Mouse (Mus musculus) hindbrain, embryonic 11.5 days (tissue): ENCODE data around the gene Cbln3. TPM values are rescaled to one million over a fixed set of nuclear protein-coding genes. Genes with fewer than 3 reads are reported as not detected.

ENCODE experiments used
- ATAC-seq: fragments of 200-750 bp; cut with Nextera tagmentation; 2 replicates; pipeline ENCODE4 v1.8.0; 2017; ENCODE audit warnings: mild to moderate bottlenecking, moderate TSS enrichment, moderate library complexity; ENCODE audit not compliant: low FRiP score
- DNase-seq: peaks from one replicate; pipeline ENCODE4 v3.0.0-alpha.2; 2015; ENCODE audit warnings: low spot score
- H3K27ac ChIP-seq: fragments of 300-500 bp; sonication (generic); 2 replicates; pipeline ENCODE4 v1.5.1; 2014; ENCODE audit warnings: mild to moderate bottlenecking, low read depth, low read length
- H3K27me3 ChIP-seq: fragments of 300-500 bp; sonication (generic); 2 replicates; pipeline ENCODE4 v1.6.1; 2014; ENCODE audit warnings: mild to moderate bottlenecking, low read length, moderate library complexity, mixed read lengths; ENCODE audit not compliant: control insufficient read depth, insufficient read depth
- H3K36me3 ChIP-seq: fragments of 300-500 bp; sonication (generic); 2 replicates; pipeline ENCODE4 v1.6.1; 2014; ENCODE audit warnings: mild to moderate bottlenecking, low read length, moderate library complexity, mixed read lengths; ENCODE audit not compliant: control insufficient read depth, insufficient read depth
- H3K4me1 ChIP-seq: fragments of 300-500 bp; sonication (generic); replicated peaks from 2 replicates; pipeline ENCODE4 v1.6.1; 2014; ENCODE audit warnings: low read length, mixed read lengths; ENCODE audit not compliant: control insufficient read depth, insufficient read depth
- H3K4me2 ChIP-seq: fragments of 300-500 bp; sonication (generic); replicated peaks from 2 replicates; pipeline ENCODE4 v1.6.1; 2014; ENCODE audit warnings: mild to moderate bottlenecking, low read depth, low read length
- H3K4me3 ChIP-seq: fragments of 300-500 bp; sonication (generic); 2 replicates; pipeline ENCODE4 v1.5.1; 2014; ENCODE audit warnings: low read depth, low read length
- H3K9ac ChIP-seq: fragments of 300-500 bp; sonication (generic); 2 replicates; pipeline ENCODE4 v1.6.1; 2014; ENCODE audit warnings: low read depth, low read length
- H3K9me3 ChIP-seq: fragments of 300-500 bp; sonication (generic); 2 replicates; pipeline ENCODE4 v1.6.1; 2016; ENCODE audit warnings: low read length; ENCODE audit not compliant: control insufficient read depth
- WGBS: fragments of 180-500 bp; shearing (Covaris S2); extraction: QIAGEN DNeasy Blood & Tissue Kit; methylation state at CpG from one replicate; pipeline ENCODE4 v1.1.7; 2014; 5-methylcytosine and 5-hydroxymethylcytosine counted together
- polyA plus RNA-seq: library from polyadenylated mRNA; unstranded; fragments of >200 nt; fragmentation: Nextera tagmentation; extraction: Ambion mirVana; gene quantifications from 2 replicates; pipeline ENCODE4 v1.2.1, GENCODE M21; 2014

Gene Cbln3
- polyA plus RNA-seq, 1 experiment from 2014 or later: 0.31 TPM

DNA sequence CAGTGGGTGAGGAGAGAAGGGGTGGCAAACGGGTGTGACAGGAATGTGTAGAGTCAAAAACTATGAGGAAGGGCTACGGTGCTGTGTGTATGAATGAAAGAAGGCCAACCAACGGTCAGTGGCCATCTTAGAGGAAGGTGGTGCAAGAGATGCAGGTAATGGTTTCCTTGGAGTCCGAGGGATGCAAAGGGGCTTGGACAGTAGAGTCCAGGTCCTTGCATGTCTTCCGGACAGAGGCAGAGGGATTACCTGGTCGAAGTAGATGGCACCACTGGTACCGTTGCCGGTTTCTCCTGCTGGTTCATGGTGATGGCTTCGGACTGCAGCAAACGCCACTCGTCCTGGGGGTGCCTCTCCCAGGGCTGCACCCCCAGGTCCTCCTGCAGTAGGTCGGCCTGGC is 529 bp downstream of the Cbln3 start:
- Histone ChIP-seq H3K9me3 (no peaks in the 10 kb centered on the region), H3K4me3 (no peak overlapping the region), H3K9ac (no peak overlapping the region), H3K4me1 (no peaks in the 10 kb centered on the region; the same call in 1 of the 2 replicates), H3K27ac (0 out of 2 replicates have a peak overlapping the region, but pooled peaks have one; percentile 55), H3K36me3 (0 out of 2 replicates have a peak, but pooled peaks cover 3% of the 10 kb centered on the region), H3K27me3 (no peaks in the 10 kb centered on the region), H3K4me2 (no peak overlapping the region)
- 87% methylated on average over 12 of the region's 12 CpGs for WGBS
- DNase-seq: no peak
- ATAC-seq: no peak

DNA sequence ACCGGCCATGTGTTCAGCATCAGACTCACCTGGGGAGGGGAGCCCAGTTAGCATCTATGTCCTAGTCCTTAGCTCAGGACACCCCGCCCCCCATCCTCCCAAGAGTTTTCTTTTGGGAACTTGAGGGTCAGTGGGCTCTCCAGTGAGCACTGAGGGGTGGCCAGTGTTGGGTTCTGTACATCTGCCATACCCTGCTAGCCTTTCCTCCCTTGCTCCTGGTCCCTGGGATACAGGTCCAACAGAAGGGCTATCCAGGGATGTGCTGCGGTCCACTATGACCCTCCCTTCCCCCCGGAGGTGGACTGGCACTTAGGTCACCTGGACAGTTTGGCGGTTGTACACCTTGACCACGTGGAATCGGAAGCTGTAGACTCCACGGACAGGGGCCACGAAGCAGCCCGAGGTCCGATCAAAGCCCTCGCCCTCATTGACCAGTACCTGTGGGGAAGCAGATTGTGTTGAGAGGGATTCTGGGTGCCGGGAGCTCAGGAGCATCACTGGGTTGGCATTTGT is 987 bp downstream of the Cbln3 start:
- WGBS: 91% methylated on average over 13 of the region's 13 CpGs
- no peak for ATAC-seq
- no peaks in the 10 kb centered on the region; the same call in 1 of the 2 replicates for H3K4me1 ChIP-seq

DNA sequence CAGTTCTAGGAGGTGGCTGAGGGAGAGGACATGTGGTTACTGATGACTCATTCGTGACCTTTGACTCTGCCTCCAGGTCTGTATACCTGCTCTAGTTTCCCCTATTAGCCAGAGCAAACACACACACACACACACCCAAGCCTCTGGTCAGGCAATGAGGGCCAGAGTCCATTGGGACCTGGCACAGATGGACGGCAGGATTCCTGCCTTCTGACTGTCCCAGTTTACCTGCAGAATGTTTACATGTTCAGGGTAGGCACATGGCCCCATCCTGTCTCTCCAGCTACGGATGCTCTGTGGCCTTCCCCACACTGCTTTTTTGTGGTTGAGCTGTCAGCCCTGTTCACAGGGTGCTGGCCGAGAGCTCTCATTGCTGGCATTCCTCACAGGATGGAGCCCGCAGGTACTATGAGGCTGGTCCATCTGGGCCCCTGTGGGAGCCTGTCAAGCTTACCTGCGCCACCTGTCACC is 2.0 kb downstream of the Cbln3 start:
- Histone ChIP-seq H3K27me3 (no peaks in the 10 kb centered on the region), H3K27ac (no peak overlapping the region), H3K4me1 (no peaks in the 10 kb centered on the region; the same call in 1 of the 2 replicates), H3K9ac (no peak overlapping the region), H3K9me3 (no peaks in the 10 kb centered on the region), H3K4me3 (no peak overlapping the region), H3K4me2 (no peak overlapping the region), H3K36me3 (no peaks in the 10 kb centered on the region)
- ATAC-seq (no peak), DNase-seq (no peak)
- 55% methylated on average over 6 of the region's 6 CpGs for WGBS

More for the DNA sequence above, 987 bp downstream of the Cbln3 start:
- no peak overlapping the region for H3K27ac ChIP-seq
- H3K4me3 ChIP-seq: no peak overlapping the region
- no peaks in the 10 kb centered on the region for H3K9me3 ChIP-seq
- no peak for DNase-seq
- H3K9ac ChIP-seq: no peak overlapping the region
- H3K36me3 ChIP-seq: 0 out of 2 replicates have a peak, but pooled peaks cover 1% of the 10 kb centered on the region
- no peak overlapping the region for H3K4me2 ChIP-seq
- H3K27me3 ChIP-seq: no peaks in the 10 kb centered on the region

DNA sequence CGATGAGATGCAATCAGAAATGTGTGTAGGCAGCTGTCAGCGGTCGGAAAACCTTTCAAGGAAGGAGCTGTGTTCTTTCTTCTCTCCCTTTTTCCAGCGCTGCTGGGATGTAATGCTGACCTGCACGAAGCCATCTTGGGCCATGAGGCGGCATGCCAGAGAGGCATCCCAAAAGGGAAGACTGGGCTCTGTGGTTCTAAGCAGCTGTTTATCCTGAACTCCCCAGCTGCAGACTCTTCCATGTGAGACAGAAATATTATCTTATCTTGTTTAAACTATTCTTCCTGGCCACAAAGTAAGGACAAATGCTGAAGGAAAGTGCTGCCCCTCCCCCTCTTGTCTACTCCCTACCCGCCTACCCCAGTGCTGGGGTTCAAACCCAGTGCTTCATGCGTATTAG is 3.2 kb downstream of the Cbln3 start:
- H3K36me3 ChIP-seq: no peaks in the 10 kb centered on the region
- DNase-seq (no peak), ATAC-seq (no peak)
- no peaks in the 10 kb centered on the region for H3K27me3 ChIP-seq
- no peak overlapping the region for H3K4me2 ChIP-seq
- H3K4me3 ChIP-seq: no peak overlapping the region
- H3K9ac ChIP-seq: no peak overlapping the region
- WGBS: 87% methylated on average over 8 of the region's 8 CpGs
- no peaks in the 10 kb centered on the region for H3K9me3 ChIP-seq
- no peak overlapping the region for H3K27ac ChIP-seq
- no peaks in the 10 kb centered on the region; the same call in 1 of the 2 replicates for H3K4me1 ChIP-seq

DNA sequence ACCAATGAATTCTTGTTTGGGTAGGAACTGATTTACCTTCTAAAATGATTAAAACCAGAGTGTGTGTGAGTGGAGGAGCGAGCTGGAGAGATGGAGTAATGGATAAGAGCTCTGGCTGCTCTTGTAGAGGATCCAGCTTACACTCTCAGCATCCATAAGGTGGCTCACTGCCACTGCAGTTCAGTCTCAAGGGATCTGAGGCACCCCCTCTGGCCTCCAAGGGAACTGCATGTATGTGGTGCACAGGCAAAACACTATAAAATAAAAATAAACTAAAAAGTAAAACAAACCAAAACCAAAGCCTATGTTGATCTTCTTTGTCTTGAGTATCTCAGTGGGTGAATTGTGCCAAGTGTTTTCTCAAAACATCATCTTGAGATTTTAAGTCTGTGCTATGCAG is 4.6 kb downstream of the Cbln3 start:
- 38% methylated on average over 1 of the region's 1 CpGs for WGBS
- Histone ChIP-seq H3K4me1 (no peaks in the 10 kb centered on the region; the same call in 1 of the 2 replicates), H3K27me3 (no peaks in the 10 kb centered on the region), H3K27ac (no peak overlapping the region), H3K9ac (no peak overlapping the region), H3K4me2 (no peak overlapping the region), H3K4me3 (no peak overlapping the region), H3K9me3 (no peaks in the 10 kb centered on the region), H3K36me3 (no peaks in the 10 kb centered on the region)
- DNase-seq (peak; percentile 69), ATAC-seq (no peak)

DNA sequence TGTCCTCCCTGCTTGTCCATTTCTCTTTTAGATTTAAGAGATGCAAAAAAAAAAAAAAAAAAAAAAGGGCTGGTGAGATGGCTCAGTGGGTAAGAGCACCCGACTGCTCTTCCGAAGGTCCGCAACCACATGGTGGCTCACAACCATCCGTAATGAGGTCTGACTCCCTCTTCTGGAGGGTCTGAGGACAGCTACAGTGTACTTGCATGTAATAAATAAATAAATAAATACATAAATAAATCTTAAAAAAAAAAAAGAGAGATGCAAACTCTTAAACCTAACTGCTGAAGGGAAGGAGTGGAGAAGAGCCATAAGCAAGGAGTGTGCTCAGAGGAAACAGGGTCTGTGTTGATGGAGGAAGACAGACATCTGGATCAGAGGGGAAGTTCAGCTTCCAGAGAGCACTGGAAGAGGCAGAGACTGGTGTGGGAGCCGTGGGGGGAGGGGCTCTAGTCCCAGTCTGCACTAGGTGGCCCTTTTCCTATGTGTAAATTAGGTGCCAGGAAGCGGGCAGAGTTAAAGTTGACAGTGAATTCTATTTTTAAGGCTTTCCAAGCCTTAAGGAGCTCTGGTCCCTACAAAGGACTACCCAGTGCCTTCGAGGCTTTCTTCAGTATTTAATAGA is 5.8 kb downstream of the Cbln3 start:
- H3K4me3 ChIP-seq: no peak overlapping the region
- H3K36me3 ChIP-seq: no peaks in the 10 kb centered on the region
- ATAC-seq (no peak), DNase-seq (no peak)
- H3K9ac ChIP-seq: no peak overlapping the region
- no peak overlapping the region for H3K27ac ChIP-seq
- WGBS: 28% methylated on average over 7 of the region's 7 CpGs
- H3K4me2 ChIP-seq: no peak overlapping the region
- H3K4me1 ChIP-seq: no peaks in the 10 kb centered on the region; the same call in 1 of the 2 replicates
- no peaks in the 10 kb centered on the region for H3K9me3 ChIP-seq
- H3K27me3 ChIP-seq: no peaks in the 10 kb centered on the region

DNA sequence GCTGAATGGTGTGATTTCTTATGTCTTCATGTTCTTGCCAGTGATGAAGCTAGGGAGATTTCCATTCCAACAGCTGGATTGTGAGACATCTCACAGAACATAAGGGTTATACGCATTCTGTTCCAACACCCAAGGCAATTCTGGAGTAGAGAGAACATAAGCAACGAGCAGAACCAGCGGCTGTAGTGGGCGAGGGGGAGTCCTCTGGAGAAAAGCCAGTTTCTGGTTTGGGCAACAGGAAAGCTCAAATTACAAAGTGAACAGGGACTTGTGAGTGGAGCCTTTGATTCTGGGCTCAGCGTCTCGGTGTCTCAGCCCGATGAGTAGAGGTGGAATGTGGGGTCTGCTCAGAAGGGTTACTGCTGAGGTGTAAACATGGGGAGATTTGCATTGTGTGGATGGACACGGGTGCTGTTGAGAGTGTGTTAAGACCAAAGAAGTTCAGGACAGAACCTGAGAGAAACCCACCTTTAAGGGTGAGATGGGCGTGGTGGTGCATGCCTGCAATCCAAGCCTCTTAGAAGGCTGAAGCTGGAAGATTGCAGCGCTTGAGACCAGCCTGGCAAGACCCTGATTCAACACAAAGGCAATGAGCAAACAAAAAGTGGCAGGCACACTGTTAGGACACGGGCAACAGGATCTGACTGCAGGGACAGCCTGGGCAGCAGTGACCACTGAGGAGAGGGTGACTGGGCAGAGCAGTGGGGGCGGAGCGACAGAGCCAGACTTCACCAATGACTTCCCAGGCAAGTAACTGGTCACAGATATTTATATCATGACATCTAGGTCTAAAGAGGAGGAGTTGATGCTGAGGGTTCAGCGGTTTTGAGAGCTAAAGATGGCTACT is 6.5 kb downstream of the Cbln3 start:
- Histone ChIP-seq H3K9ac (no peak overlapping the region), H3K4me2 (no peak overlapping the region), H3K36me3 (no peaks in the 10 kb centered on the region), H3K9me3 (no peaks in the 10 kb centered on the region), H3K27me3 (no peaks in the 10 kb centered on the region), H3K27ac (no peak overlapping the region), H3K4me1 (no peaks in the 10 kb centered on the region; the same call in 1 of the 2 replicates), H3K4me3 (no peak overlapping the region)
- DNase-seq (no peak), ATAC-seq (no peak)
- 35% methylated on average over 14 of the region's 14 CpGs for WGBS

DNA sequence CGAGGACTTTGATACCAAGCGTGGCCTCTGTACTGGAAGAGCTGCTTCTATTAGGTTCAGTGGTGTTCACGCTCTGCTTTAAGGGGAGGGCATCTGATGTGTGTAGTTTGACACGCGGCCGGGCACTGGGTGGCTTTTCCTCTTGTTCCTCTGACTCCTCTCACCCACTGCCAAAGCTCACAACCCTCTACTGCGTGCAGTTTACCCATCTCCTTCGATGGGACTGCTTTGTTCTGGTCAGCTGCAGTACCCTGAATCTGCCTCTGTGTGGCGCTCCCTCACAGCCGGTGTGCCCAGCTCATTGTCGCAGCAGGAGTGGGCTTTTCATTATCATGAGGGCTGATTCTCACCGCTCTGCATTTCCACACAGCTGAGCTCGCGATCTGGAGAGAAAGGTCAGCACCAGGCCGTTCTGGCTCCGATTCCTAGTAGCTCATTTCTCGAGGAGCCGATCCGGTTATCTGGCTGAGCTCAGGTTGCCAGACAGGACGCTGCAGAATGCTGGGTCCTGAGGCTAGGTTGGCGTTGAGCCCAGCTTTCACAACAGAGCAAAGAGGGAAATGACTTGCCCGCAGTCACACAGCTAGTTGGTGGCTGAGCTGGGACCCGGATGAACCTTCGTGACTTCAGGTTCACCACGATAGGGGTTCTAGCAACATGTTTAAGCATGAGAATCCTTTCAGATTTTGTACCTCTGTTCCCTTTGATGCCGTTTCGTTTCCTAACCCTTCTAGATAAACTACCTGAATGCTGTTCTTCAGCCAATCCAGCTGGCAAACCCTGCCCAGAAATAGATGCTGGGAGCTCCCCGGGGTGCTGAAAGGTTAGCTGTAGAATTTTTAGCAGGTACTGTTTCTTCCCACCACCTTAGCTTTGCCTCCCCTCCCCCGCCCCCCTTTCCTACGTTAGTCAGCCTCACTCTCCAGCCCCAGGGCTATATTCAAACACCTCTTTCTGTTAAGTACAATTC is 10.2 kb downstream of the Cbln3 start:
- ATAC-seq: peak; percentile 69

More for the DNA sequence above, 10.2 kb downstream of the Cbln3 start:
- Histone ChIP-seq H3K4me1 (no peaks in the 10 kb centered on the region; the same call in 1 of the 2 replicates), H3K9me3 (no peaks in the 10 kb centered on the region), H3K4me3 (no peak overlapping the region), H3K27ac (no peak overlapping the region), H3K36me3 (peaks cover 10% of the 10 kb centered on the region), H3K27me3 (no peaks in the 10 kb centered on the region), H3K9ac (peak overlapping the region; percentile 36; the same call in 1 of the 2 replicates), H3K4me2 (peak overlapping the region; percentile 31; the same call in 1 of the 2 replicates)
- 14% methylated on average over 30 of the region's 30 CpGs for WGBS
- peak; percentile 92 for DNase-seq
